ENCODE assay signal across 11 mouse cellular contexts in the genomic region with DNA sequence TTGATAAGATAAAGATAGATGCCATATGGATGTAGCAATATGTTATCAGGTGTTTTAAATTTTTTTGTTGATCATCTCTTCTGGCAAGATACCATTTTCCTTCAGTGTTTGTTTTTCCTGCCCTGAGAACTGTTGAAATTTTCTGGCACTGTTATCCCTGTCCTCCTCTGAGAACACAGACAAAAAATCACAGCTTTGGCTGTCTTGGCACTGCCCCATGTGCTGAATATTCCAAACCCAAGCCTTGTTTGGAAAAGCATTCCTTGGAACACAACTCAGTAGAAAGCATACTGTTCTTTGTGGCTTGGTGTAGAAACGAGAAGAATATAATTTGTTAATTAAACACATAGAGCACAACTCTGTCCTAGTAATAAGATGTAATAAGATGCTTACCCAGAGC.
DNase-seq lines count a peak whose midpoint lies in the region; ATAC-seq lines count a peak whose summit lies in the region.
"Had no signal": no experiment of that assay in that cellular context is flagged by ENCODE, and none has a peak within 500 bp of the region (broad histone marks: within the 10 kb centered on the region; RNA-seq: fewer than 3 reads in every experiment).

No protein-coding gene starts in this region.

- H3K27me3 ChIP-seq in forebrain, embryonic 15.5 days: no peaks in the 10 kb centered on the region
- H3K27me3 ChIP-seq in forebrain, embryonic 11.5 days (ENCODE audit: control insufficient read depth, insufficient read depth, low read length): no peaks in the 10 kb centered on the region
- H3K27me3 ChIP-seq: embryonic facial prominence, embryonic 12.5 days; heart, embryonic 15.5 days; limb, embryonic 12.5 days had no signal

- H3K36me3 ChIP-seq in forebrain, embryonic 15.5 days: no peaks in the 10 kb centered on the region
- H3K36me3 ChIP-seq in forebrain, embryonic 11.5 days (ENCODE audit: control insufficient read depth, insufficient read depth, low read length): no peaks in the 10 kb centered on the region
- H3K36me3 ChIP-seq: embryonic facial prominence, embryonic 12.5 days; heart, embryonic 15.5 days; limb, embryonic 12.5 days had no signal

- H3K9me3 ChIP-seq in forebrain, embryonic 15.5 days: no peaks in the 10 kb centered on the region
- H3K9me3 ChIP-seq in forebrain, embryonic 11.5 days (ENCODE audit: control insufficient read depth, low read length): no peaks in the 10 kb centered on the region
- H3K9me3 ChIP-seq: embryonic facial prominence, embryonic 12.5 days; heart, embryonic 15.5 days; limb, embryonic 12.5 days had no signal

- no peak overlapping the region for H3K9ac ChIP-seq in forebrain, embryonic 15.5 days (replicated peaks)
- H3K9ac ChIP-seq in forebrain, embryonic 11.5 days (ENCODE audit: low read length): no peak overlapping the region
- H3K9ac ChIP-seq: embryonic facial prominence, embryonic 12.5 days; heart, embryonic 15.5 days; limb, embryonic 12.5 days had no signal

- DNase-seq in forebrain, embryonic 11.5 days (ENCODE audit: low spot score): no peak
- peak; percentile 65 for DNase-seq in cerebellum, adult 8-10 months
- DNase-seq in layer of hippocampus, adult 8-10 months (ENCODE audit: low spot score in 2 of 2): peak; percentile 25 to 57
- peak; percentile 29 for DNase-seq in lung, postnatal 14 days
- no peak for DNase-seq in kidney, adult 18-20 months
- no peak for DNase-seq in spleen, postnatal 10 days (ENCODE audit: low spot score in 2 of 2)
- no peak for DNase-seq in spleen, adult 18-20 months

- 27% methylated on average over 1 of the region's 1 CpGs for WGBS in forebrain, embryonic 15.5 days
- WGBS in forebrain, embryonic 11.5 days: 71% methylated on average over 1 of the region's 1 CpGs

- peak; percentile 92 for ATAC-seq in forebrain, embryonic 15.5 days (replicated peaks)
- no peak for ATAC-seq in forebrain, embryonic 11.5 days (replicated peaks; ENCODE audit: low FRiP score)

- no peak overlapping the region for H3K4me3 ChIP-seq in forebrain, embryonic 15.5 days
- H3K4me3 ChIP-seq in forebrain, embryonic 11.5 days (ENCODE audit: low read depth, low read length): no peak overlapping the region
- H3K4me3 ChIP-seq: embryonic facial prominence, embryonic 12.5 days; heart, embryonic 15.5 days; limb, embryonic 12.5 days had no signal

- H3K27ac ChIP-seq in forebrain, embryonic 15.5 days (replicated peaks): no peak overlapping the region
- H3K27ac ChIP-seq in forebrain, embryonic 11.5 days (ENCODE audit: low read depth, low read length): no peak overlapping the region
- H3K27ac ChIP-seq: embryonic facial prominence, embryonic 12.5 days; heart, embryonic 15.5 days; limb, embryonic 12.5 days had no signal

- no peaks in the 10 kb centered on the region for H3K4me1 ChIP-seq in forebrain, embryonic 15.5 days
- H3K4me1 ChIP-seq in forebrain, embryonic 11.5 days (replicated peaks; ENCODE audit: control insufficient read depth, insufficient read depth, low read length): no peaks in the 10 kb centered on the region
- H3K4me1 ChIP-seq: embryonic facial prominence, embryonic 12.5 days; heart, embryonic 15.5 days; limb, embryonic 12.5 days had no signal

- no peak overlapping the region for H3K4me2 ChIP-seq in forebrain, embryonic 15.5 days (replicated peaks)
- no peak overlapping the region for H3K4me2 ChIP-seq in forebrain, embryonic 11.5 days (ENCODE audit: low read depth, low read length, severe bottlenecking)
- H3K4me2 ChIP-seq: embryonic facial prominence, embryonic 12.5 days; heart, embryonic 15.5 days; limb, embryonic 12.5 days had no signal

Comparison
In these comparisons a context has a peak if more than half of its experiments do, and no peak if none do; other contexts are left out.
1. DNase-seq: peak in cerebellum, adult 8-10 months (single experiment), layer of hippocampus, adult 8-10 months (2 of 2) and lung, postnatal 14 days (single experiment); none in forebrain, embryonic 11.5 days (single experiment), kidney, adult 18-20 months (single experiment), spleen, postnatal 10 days (0 of 2) and spleen, adult 18-20 months (0 of 2).